Mouse (Mus musculus) T-helper 17 cell (primary cell): ENCODE measurements at regions not wholly inside any gene's neighbourhood (a gene's known extent, or its start where the extent isn't known, plus 50 kb on each side); places are given as distances from the start of the nearest gene placed in this dataset.

Source experiments
- in situ Hi-C, 2 experiments: fragments of 300-600 bp; cut with MboI, MseI; formaldehyde crosslinking; loops; 1 replicate in 1 of 2; 2 replicates in 1 of 2; pipeline ENCODE4 v1.15.1; 2025; ENCODE audit warnings: high pct_unique_total_duplicates in 2 of 2

DNA sequence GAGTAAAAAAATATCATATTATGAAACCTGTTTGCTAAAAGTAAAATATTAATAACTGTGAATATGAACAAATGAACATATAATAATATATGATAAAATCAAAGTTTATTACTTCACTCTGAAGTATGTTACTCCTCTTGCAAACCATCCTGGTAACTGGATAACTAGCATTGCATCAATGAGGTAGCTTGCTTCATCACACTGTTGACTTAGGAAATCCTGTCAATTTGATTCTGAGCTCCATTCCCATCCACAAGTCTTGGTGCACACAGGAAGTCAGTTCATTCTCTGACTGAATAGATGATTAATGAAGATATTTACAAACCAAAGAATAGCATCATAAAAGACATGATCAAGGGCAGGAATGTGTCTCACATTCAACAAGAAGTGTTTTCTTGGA lies 286.9 kb upstream of the Gprin3 start:
- in situ Hi-C loops, result no loop called here

GRCm38 (mm10) chr6:59684985-59685384 lies 258.9 kb upstream of the Gprin3 start:
- in situ Hi-C loops, result loop anchor here in 1 of 2 experiments (10.0 kb wide), 1 partner anchor 610 kb away; no protein-coding TSS in a partner anchor

- in situ Hi-C loops, result loop anchor here in 1 of 2 experiments (10.0 kb wide), 1 partner anchor 537 kb away; no protein-coding TSS in a partner anchor
Measured at GRCm38 (mm10) chr6:59667356-59667755, 241.3 kb upstream of the Gprin3 start.
